Mouse (Mus musculus): ENCODE measurements around the gene Tmprss13.
A peak's percentile ranks its signal among the peaks of the same experiment; 100 is the strongest.

The Tmprss13 gene

DNA sequence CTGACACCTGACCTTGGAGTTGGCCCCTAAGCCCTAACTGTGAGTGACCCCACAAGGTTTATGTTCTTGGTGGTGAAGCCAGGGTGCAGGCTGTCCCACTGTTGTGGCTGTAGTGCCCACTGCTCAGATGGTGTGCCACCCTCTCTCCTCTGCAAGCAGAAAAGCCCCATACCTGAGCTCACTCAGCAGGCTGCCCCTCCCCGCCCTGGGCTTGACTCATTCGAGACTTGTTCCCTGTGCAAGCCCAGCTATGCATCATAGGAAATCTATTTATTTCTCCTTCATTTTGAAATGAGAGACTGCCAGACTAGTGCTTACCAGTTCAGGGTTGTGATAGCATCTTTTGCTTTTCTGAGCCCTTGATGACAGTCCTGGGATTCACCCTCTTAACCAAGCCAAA lies 18.5 kb downstream of the Tmprss13 start:
- no peak for DNase-seq

GRCm38 (mm10) chr9:45343066-45343465 lies 24.2 kb downstream of the Tmprss13 start:
- DNase-seq = no peak

DNA sequence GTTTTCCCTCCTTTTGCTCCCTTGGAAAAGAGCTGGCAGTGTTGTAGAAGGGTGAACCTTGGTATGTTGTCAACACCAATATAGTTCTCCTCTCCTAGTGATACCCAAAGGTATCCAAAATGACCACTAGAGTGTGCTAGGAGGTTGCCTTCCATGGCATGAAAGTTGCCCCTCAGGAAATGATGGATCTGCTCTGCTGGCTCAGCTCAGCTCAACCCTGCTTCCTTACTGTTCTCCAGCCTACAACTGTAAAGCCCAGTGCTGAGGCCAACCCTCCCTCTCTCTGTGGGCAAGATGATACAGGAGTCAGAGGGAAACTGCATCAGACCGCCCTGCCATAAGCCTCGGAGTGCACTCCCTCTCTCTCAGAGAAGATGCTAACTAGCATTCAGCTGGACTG lies 26.6 kb downstream of the Tmprss13 start:
- peak; percentile 24 for DNase-seq

DNA sequence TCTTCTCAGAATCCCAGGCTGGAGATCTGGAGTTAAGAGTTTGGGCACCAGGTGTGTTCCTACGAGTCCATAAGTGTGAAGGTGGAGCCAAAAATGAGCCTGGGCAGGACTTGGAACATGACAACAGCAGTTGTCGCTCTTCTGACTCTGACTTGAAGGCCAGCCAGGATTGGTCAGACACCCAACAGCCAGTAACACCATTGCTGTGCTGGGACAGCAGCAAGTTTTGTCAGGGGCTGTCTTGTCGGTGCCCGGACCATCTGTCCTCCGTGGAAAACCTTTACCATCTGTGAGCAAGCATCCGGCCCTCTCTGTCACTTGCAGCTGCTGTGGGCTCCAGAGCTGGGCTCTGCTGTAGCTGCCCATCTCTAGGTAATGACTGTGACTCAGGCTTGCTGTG lies 27.4 kb downstream of the Tmprss13 start:
- no peak for DNase-seq

DNA sequence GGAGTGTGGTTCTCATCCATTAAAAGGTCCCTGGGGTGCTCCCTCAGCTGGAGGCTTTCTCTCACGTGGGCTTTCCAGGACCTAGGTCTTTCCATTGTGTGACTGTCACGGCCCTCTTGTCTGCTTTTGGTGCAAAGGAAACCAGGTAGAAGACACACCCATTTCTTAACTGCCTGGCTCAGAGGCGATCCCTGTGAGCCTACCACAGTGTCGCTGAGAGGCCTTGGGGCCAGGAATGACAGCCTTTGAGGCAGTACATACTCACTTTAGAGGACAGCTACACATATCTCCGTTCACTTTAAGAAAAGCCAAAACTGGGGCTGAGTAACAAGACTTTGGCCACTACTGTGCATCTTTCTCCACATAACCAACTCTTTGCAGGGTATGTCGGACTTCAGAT lies 29.7 kb downstream of the Tmprss13 start:
- no peak for DNase-seq

DNA sequence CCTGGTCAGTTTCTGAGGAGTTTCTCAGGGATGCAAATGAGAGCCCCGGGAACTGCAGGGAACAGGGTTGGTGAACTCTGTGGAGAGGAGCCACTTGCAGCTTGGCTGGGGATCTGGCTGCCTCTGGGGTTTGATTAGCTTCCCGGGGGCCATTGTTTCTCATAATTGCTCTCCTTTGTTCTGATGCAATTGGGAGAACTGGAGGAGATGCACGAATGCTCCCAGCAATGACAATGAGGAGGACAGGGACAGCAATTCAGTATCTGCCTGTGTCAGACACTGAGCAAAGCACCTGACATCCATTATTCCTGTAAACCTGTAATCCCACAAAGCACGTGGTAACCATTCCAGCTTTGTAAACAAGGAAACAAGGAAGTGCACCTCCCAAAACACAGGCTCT lies 30.3 kb downstream of the Tmprss13 start:
- no peak for DNase-seq

- DNase-seq = no peak
These were observed 31.0 kb downstream of the Tmprss13 start for GRCm38 (mm10) chr9:45349851-45350250.

DNA sequence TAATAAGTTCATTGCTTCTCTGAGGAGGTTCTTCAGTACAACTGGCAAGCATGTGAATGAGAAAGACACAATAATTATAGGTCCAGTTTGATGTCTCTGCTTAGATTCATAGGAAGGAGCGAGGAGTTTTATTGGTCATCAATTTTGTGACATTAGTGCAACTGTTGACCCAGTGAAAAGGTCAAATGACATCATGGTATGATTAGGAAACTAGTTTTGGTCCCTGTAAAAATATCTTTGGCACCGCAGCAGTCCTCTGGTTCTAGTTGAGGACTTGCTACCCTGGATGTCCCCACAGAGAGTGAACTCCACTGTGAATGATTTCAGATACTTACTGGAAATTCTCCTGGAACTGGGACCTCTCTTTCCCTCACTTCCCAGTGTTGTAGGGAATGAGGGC lies 36.3 kb downstream of the Tmprss13 start:
- no peak for DNase-seq

DNA sequence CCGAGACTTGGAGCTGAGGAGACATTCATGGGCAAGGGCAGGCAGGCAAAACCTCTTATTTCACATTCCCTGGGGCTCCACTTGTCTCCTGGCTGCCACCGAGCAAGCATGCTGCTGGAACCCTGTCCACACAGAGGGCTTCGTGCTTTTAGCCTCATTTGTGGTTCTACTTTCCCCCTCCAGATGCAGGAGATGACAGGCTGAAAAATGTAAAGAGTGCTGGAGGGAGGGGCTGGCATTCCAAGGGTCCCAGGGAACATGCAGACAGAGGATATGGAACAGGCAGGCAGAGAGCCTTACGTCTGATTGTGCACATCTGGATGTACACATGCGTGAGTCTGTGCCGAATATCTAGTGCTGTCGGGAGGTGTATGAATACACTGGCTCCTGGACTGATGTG lies 39.5 kb downstream of the Tmprss13 start:
- no peak for DNase-seq

- DNase-seq = no peak
These were observed 43.2 kb downstream of the Tmprss13 start for GRCm38 (mm10) chr9:45362051-45362461.

DNA sequence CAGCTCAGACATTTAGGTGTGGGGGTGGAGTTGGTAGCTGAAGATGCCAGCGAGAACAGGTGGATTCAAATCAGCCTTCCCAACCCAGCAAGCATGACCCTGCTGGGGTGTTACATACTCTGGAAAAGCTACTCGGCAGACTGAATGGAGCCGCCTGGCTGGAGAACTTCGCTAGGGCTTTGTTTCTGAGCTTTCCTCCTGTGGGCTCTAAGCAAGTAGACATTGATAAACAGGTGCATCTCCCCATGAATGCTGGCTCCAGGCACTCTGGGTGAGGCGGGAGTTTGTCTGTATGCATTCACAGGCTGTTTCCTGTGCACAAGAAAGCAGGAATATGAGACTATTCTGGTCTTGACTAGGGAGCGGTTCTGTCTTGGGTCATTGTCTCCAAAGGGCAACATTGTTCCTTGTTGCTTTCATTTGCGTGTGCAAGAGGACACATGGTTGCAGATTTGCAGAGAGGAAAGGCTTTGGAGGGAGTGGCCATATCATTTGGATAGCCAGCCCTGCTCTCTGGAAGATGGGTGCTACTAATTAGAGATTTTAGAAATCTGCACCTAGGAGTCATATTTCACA lies 44.8 kb downstream of the Tmprss13 start:
- DNase-seq = no peak

DNA sequence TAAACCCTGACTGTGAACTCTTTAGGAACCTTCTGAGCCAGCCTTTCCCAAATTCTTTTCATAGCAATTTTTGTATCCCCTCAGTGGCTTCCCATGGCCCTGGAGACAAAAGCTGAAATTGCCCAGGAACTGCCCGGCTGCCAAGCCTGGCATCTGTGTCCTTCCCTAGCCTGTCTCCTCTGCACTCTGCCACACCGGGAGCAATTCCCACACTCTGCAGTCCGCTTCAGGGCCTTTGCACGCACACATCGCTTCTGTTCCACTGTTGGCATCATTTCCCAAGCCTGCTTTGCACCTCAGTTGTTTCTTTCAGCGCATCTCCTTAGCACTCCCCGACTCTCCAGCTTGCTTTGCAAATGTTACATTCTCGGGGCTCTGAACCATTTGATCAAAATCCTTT lies 48.8 kb downstream of the Tmprss13 start:
- DNase-seq = no peak

DNA sequence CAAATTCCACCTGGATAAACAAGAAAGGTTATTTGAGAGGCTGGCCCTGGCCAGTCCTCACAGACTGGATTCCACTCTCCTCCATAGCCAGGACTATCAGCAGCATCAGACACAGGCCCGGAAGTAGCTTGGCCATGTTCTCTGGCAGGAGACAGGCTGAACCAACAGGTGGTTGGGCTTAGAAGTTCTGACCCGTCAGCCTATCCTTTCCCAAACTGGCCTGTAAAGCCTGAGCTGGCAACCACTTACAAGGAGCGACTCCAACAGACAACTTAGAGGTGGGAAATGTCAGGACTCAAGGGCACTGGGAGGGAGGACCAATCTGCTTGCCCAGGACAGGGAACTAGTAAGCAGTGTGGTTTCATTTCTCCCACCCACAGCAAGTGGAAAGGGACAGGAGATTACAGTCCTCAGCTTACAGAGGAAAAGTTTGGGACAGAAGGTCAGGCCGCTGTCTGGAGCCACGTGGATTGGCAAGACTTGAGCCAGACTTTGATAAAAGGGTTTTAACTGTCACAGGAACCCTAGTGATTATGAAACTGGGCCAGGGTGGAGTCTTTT lies 49.5 kb downstream of the Tmprss13 start:
- no peak for DNase-seq

DNA sequence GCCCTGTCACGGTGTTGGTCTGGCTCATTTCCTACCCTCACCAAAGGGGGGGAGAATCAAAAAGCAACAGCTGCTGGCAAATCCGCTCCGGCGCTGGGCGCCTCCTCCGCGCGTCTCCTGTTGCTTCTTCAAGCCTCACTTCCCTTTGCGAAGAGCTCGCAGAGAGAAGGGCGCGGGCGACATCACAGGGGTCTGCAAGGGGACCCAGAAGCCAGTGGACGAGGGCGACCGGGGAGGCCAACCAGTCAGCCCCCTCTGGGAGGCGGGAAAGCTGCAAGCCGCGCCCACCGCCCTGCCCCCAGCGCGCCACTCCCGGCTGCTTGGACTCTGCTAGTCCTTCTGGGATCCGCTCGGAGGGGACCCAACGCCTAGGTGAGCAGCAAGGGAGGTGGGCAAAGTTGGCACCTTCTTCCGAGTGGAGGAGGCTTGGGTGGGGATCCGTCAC lies 51.2 kb downstream of the Tmprss13 start, which contains the start of gene Fxyd6:
Fxyd6 (plus strand) TSS at position 69 of the 445 bp plus-strand sequence.
- peak; percentile 39 for DNase-seq

DNA sequence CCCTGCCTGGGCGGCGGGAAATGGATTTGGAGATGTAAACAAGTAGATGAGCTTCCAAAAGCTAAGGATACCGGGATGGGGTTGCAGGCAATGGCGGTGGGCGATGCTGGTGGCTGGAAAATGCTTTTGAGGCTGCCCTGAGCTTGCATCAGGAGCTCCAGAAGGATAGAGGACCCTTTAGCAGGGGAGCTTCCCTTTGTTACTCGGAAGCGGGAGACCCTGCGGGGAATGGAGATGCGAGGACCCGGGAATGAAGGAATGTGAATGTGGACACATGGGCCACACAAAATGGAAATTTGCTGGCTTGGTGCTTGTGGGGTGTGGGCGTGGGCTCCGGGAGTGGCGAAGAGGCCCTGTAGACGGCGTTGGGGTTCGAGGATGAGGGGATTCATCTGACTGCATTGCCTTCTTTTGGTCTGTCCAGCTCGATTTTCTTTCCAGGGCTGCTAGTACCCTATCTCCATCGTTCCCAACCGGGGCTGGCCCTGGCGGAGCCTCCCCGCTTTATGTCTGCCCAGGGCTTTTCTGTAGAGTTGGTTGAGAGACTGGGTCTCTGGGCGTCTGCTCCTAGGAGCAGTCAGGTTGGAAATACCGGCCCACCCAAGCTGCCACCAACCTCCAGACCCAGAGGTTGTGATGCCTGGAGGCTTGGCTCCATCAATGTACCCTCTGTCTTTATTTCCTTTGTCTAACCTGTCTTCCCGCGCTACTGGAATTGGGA lies 51.9 kb downstream of the Tmprss13 start:
- no peak for DNase-seq

- no peak for DNase-seq
These were observed 52.4 kb downstream of the Tmprss13 start for GRCm38 (mm10) chr9:45371337-45371707.

DNA sequence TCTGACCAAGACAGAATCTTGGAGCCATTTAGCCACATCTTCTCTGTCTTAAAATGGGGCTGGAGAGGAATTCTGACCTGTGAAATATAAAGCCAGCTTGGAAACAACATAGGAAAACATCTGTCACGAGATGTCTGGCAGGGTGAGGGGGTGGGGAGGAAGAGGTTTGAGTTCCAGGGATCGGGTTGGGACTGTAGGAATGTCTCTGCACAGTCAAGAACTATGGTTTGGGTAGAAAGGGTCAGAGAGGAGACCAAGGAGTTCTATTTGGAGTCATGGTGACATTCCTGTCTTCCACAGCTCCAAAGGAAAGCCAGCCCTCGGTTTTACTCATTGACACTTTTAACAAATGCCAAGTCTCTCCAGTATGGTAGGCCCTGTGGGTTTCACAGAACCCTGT lies 55.0 kb downstream of the Tmprss13 start:
- DNase-seq = no peak

DNA sequence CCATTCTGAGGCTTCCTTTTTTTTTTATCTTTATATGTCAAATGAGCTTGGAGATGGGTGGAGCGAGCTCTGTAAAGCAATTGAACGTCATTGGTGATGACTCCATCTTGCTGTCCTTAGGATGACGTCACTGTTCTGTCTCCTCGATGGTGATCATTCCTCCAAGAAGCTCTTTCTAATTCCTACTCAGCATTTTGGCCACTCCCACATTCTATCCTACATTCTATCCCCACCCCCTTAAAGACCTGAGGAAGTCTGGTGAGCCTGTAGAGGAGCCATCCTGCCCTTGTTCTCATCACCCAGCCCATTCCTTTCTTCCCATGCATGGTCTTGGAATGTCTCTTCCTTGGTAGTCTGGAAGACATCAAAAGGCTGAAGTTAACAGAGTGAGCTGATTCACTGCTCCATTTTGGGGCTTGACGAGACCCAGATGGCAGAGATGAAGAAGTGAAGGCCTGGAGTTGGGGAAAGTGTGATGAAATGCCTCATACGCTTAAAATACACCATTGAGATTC lies 56.1 kb downstream of the Tmprss13 start:
- no peak for DNase-seq

DNA sequence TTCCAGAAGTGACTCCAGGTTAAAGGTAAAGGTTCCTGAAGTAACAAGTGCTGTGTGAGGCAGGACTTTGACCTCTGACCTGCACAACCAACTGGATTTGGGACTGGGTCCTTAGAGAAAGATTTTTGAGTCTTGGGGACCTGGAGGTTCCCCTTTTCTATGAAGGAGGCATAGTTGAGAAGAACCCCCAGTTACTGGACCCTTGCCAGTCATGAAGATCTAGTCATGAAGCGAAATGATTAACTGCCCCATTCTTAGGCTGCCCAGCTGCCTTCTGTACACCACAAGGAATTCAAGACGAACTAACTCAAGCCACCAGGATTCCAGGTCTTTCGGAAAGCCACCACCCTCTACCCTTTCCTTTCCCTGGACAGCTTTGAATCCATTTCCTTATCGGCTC lies 57.5 kb downstream of the Tmprss13 start:
- no peak for DNase-seq

- DNase-seq = no peak
These were observed 58.0 kb downstream of the Tmprss13 start for GRCm38 (mm10) chr9:45376883-45377282.

DNA sequence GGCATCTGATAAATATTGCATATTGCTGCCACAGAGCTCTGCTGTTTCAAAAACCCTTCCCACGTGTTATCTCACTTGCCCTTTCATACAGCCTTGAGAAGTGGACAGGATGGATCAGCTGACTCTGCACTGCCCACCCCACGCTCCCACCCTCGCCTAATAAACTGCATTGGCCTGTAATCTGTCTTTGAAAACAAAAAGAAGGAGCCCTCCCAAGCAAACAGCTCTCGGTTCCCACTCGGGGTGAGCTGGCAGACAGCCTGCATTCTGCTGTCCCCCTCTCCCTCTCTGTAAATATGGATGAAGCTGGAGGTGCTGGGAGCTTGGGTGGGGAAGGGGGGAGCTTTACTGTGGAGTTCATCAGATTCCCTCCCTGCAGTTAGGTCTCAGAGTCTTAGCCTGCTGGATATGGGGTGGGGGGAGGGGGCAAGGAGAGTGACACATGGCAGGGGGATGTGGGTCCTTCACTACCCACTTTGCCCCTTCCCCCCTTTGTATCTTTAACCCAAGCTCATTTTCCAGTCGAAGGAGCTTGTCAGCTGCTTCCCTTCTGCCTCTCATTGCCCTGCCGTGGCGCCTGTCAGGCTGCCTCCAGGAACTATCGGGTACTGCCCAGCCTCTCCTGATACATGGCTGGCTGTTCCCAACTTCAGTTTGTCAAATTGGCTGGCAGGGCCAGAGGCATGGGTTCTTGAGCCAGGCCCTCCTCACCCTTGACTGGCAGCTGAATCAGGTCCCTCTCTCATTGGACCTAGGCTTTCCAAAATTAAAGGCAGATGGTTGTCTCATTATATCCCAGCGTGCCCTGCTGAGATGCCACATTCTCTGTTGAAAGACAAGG lies 61.7 kb downstream of the Tmprss13 start:
- DNase-seq = no peak

- no peak for DNase-seq
These were observed 63.4 kb downstream of the Tmprss13 start for GRCm38 (mm10) chr9:45382336-45382735.

DNA sequence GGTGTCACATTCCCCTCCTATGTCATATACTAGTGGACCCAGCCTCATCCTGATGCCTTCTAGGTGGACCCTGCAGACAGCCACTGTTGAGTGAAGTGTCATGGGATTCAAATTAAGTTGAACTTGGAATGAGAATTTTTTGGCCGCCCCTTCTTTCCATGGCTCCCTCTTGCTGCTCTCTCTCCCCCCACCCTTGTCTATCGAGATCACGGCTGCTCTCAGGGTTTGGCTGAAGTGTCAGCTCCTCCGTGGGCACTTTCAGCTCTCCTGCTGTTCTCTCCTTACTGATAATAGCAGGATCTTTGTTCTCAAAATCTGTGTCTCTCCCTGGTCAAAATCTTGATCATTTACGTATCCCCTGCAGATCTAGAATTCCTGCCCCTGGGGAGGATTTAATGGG lies 63.9 kb downstream of the Tmprss13 start:
- no peak for DNase-seq

Data from right cerebral cortex, adult 18-20 months (tissue).